Mouse (Mus musculus) embryo, embryonic 10 days (tissue): ENCODE measurements at regions not wholly inside any gene's neighbourhood (a gene's known extent, or its start where the extent isn't known, plus 50 kb on each side); places are given as distances from the start of the nearest gene placed in this dataset.

Experiments
- DNase-seq: peaks from one replicate; pipeline ENCODE4 v3.0.0-alpha.2; 2015; ENCODE audit warnings: low spot score

DNA sequence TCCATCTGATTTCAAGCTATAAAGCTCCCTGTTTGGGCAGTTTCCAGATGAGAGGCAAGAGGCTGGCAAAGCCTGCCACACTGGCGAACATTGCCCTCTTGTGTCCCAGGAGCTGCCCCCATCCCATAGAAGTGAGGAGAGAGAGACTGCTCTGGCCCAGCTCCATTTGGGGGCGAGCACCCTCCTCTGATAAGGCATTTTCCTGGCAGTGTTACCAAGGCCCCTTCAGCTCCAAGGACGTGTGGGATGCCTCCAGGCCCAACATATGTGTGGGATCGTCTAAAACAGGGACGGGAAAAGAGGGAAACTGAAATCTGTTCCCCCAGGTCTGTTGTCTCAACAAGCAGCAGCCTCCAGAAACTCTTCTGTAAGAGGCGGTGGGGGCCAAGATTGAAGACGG lies 88.0 kb upstream of the Csf3r start:
- DNase-seq: no peak

- DNase-seq: no peak
Measured at GRCm38 (mm10) chr4:125938186-125938585, 86.2 kb upstream of the Csf3r start.

DNA sequence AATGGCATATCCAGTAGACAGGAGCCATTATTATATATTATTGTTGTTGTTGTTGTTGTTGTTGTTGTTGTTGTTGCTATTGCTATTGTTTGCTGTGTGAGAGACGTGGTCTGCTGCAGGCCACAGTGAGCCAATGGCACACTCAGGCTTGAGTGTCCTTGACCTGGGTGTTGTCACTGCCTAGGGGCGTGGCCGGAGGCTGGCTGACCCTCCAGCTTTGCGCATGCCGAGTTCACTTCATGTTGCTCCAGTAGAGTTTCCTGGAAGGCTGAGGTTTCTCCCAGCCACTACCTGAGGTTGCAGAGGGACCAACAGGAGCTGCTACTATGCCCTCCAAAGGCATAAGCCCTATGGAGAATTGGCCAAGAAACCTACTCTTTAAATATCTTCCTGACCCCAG lies 83.1 kb upstream of the Csf3r start:
- no peak for DNase-seq

GRCm38 (mm10) chr4:125941916-125942315 lies 82.4 kb upstream of the Csf3r start:
- DNase-seq: peak; percentile 64

GRCm38 (mm10) chr4:125945062-125945461 lies 79.3 kb upstream of the Csf3r start:
- no peak for DNase-seq

DNA sequence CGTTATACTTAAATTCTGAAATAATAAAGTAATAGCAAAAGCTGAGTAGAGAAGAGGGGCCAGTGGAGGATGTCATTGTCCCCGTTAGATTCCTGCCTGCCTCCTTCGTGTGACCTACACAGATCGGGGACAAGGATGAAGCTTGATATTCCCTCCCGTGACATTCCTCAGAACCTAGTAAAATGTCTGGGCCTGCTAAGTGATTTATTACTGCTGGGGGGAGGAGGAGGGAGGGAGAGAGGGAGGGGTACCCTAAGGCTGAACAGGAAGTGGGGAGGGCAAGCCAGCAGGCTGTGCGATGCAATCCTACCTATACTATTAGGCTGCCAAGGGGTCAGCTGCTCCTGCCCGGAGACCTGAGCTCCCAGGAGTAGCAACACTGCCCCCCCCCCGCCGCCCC lies 64.9 kb upstream of the Csf3r start:
- no peak for DNase-seq

- no peak for DNase-seq
Measured at GRCm38 (mm10) chr4:125960704-125961279, 63.6 kb upstream of the Csf3r start.

DNA sequence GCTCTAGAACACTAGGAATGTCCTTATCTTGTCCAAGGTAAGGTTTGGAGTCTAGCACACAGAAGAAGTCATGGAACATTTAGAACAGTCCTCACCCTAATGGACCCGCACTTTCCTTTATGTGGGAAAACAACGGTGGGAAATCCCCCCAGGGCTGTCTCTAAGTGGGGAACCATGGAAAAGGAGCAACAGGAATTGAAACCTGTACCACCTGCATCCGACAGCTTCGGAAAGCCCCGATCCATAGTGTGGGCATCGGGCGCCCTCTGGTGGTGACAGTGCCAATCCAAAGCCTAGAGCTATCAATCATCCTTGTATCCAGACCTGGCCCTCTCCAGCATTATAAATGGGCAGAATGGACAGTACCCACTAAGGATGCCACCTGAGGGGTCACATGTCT lies 61.7 kb upstream of the Csf3r start:
- peak; percentile 88 for DNase-seq
